Mouse (Mus musculus) G1E (cell line): ENCODE measurements around the gene Sema6c.

ENCODE experiments used
- CTCF ChIP-seq: IDR thresholded peaks from 2 replicates; pipeline ENCODE4 v1.5.1; 2012; ENCODE audit warnings: low read depth, low read length, inconsistent platforms, mixed read lengths
- GATA1 ChIP-seq: IDR thresholded peaks from 2 replicates; pipeline ENCODE4 v1.6.1; 2012; ENCODE audit warnings: borderline replicate concordance, low read length, inconsistent platforms, mixed read lengths
- TAL1 ChIP-seq: conservative IDR thresholded peaks from 2 replicates; pipeline ENCODE4 v1.6.1; 2012; ENCODE audit warnings: low read depth, low read length, inconsistent platforms, mixed read lengths

GRCm38 (mm10) chr3:95164840-95165239 is 4.6 kb downstream of the Sema6c start:
- TF ChIP-seq CTCF (no peak), TAL1 (peak; percentile 32; the same call in 1 of the 2 replicates), GATA1 (no peak)
